Mouse (Mus musculus): ENCODE measurements around the gene Mrtfb. TPM values are rescaled to one million over a fixed set of nuclear protein-coding genes. Genes with fewer than 3 reads are reported as not detected.

The Mrtfb gene
- polyA plus RNA-seq, 1 experiment: 1.8 TPM

DNA sequence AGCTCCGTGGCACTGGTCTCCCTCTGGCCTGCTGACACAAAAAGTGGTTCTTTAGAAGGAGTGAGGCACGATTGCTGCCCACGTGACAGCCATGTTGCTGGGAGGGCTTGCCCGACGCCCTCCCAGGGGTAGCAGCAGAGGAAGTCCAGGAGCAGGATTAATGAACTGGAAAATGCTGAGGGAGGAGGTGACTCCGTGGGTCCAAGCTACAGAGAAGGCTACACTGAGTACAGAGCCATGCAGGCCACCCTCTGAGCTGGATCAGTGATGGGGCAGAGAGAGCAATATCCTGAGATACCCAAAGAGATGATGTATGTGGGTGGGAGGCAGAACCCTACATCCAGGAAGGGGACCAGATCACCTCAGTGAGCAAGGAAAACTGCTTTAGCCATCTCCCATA lies 148.4 kb downstream of the Mrtfb start:
- Histone ChIP-seq H3K27ac (ENCODE audit: control insufficient read depth, insufficient read depth, low read depth, low read length, poor library complexity) (no peak overlapping the region), H3K4me3 (replicated peaks; ENCODE audit: control insufficient read depth, low read depth, low read length) (no peak overlapping the region), H3K4me1 (ENCODE audit: control insufficient read depth, insufficient read depth, low read length) (no peaks in the 10 kb centered on the region)
- TF ChIP-seq POLR2A (IDR thresholded peaks at IDR 0.05; ENCODE audit: borderline replicate concordance, control insufficient read depth, low read depth, low read length) (no peak), CTCF (IDR thresholded peaks at IDR 0.05; ENCODE audit: control insufficient read depth, insufficient read depth, low read length) (no peak)
- WGBS: 88% methylated on average over 6 of the region's 6 CpGs

DNA sequence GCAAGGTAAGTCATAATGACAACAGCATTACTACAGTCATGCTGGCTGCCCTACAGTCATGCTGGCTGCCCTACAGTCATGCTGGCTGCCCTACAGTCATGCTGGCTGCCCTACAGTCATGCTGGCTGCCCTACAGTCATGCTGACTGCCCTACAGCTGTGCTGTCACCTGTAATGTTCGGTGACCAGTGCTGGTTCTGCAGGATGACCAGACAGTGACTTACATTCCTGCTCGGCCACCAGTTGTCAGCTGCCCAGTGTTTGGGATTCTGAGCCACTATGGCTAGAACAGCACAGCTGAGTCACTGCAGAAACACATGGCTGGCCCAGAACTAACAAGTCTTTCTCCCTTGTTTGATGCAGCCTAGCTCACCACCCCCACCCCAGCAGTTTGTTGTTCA lies 149.1 kb downstream of the Mrtfb start:
- TF ChIP-seq POLR2A (IDR thresholded peaks at IDR 0.05; ENCODE audit: borderline replicate concordance, control insufficient read depth, low read depth, low read length) (no peak), CTCF (IDR thresholded peaks at IDR 0.05; ENCODE audit: control insufficient read depth, insufficient read depth, low read length) (no peak)

DNA sequence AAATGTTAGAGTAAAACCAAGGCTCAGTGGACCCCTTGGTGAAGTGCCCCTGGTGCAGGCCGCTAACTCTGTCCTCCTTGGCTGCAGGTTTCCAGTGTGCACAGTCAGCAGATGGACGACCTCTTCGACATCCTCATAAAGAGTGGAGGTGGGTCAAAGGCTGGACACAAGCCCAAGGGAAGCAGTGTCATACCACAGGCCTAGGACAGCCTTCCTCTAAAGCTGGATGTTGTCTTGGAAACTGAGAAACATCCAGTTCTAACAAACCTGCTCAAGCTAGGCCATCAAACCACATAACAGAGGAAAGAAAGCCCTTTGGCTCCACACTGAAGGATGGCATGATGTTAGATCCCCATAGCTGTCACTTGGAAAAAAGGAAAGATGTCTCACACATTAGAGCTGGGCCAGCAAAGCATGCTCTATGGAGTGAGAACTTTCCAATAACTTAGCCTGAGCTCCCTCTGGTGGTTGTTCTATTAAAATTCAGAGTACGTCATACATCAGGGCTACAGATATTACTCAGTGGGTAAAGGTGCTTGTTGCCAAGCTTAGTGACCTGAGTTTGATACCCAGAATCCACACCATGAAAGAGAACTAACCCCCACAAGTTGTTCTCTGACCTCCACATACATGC lies 153.4 kb downstream of the Mrtfb start:
- Histone ChIP-seq H3K27ac (ENCODE audit: control insufficient read depth, insufficient read depth, low read depth, low read length, poor library complexity) (no peak overlapping the region), H3K4me1 (ENCODE audit: control insufficient read depth, insufficient read depth, low read length) (no peaks in the 10 kb centered on the region), H3K4me3 (replicated peaks; ENCODE audit: control insufficient read depth, low read depth, low read length) (no peak overlapping the region)
- 65% methylated on average over 4 of the region's 4 CpGs for WGBS
- TF ChIP-seq CTCF (IDR thresholded peaks at IDR 0.05; ENCODE audit: control insufficient read depth, insufficient read depth, low read length) (no peak), POLR2A (IDR thresholded peaks at IDR 0.05; ENCODE audit: borderline replicate concordance, control insufficient read depth, low read depth, low read length) (no peak)

More for the DNA sequence above, 149.1 kb downstream of the Mrtfb start:
- Histone ChIP-seq H3K4me3 (replicated peaks; ENCODE audit: control insufficient read depth, low read depth, low read length) (no peak overlapping the region), H3K4me1 (ENCODE audit: control insufficient read depth, insufficient read depth, low read length) (no peaks in the 10 kb centered on the region), H3K27ac (ENCODE audit: control insufficient read depth, insufficient read depth, low read depth, low read length, poor library complexity) (no peak overlapping the region)
- WGBS: 84% methylated on average over 2 of the region's 2 CpGs

DNA sequence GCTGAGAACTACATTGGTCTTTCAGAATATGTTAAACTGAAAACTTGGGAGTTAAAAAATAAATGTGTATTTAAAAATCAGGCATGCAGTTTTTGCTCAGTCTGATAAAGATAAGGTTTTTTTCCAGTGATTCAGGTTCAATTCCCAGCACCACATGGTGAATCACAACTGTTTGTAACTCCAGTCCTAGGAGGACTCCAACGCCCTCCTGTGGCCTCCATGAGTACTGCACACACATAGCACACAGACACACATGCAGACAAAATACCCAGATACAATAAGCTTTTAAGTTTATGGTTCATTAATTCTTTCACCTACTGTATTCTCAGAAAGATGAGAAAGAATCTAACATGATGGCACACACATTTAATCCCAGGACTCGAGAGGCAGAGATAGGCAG lies 154.5 kb downstream of the Mrtfb start:
- H3K4me1 ChIP-seq (ENCODE audit: control insufficient read depth, insufficient read depth, low read length): no peaks in the 10 kb centered on the region
- H3K4me3 ChIP-seq (replicated peaks; ENCODE audit: control insufficient read depth, low read depth, low read length): no peak overlapping the region
- 75% methylated on average over 2 of the region's 2 CpGs for WGBS
- TF ChIP-seq CTCF (IDR thresholded peaks at IDR 0.05; ENCODE audit: control insufficient read depth, insufficient read depth, low read length): no peak
- TF ChIP-seq POLR2A (IDR thresholded peaks at IDR 0.05; ENCODE audit: borderline replicate concordance, control insufficient read depth, low read depth, low read length): no peak
- H3K27ac ChIP-seq (ENCODE audit: control insufficient read depth, insufficient read depth, low read depth, low read length, poor library complexity): no peak overlapping the region

DNA sequence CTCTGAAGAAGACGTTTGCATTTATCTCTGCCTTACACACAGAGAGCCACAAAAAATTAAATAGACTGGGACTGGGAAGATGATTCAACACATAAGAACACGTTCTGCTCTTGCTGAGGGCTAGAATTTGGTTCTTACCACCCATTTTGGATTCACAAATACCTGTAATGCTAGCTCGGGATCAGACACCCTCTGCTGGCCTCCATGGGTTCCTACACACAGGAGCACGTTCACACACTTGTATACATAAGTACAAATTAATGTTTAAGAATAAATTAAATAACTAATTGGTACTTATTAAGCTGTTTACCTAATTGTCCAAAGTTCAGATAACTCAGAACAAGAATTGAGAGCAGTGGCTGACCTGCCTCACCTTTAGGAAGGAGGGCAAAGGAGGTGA lies 155.2 kb downstream of the Mrtfb start:
- WGBS: 87% methylated on average over 4 of the region's 4 CpGs
- TF ChIP-seq POLR2A (IDR thresholded peaks at IDR 0.05; ENCODE audit: borderline replicate concordance, control insufficient read depth, low read depth, low read length) (no peak), CTCF (IDR thresholded peaks at IDR 0.05; ENCODE audit: control insufficient read depth, insufficient read depth, low read length) (no peak)
- Histone ChIP-seq H3K4me3 (replicated peaks; ENCODE audit: control insufficient read depth, low read depth, low read length) (no peak overlapping the region), H3K27ac (ENCODE audit: control insufficient read depth, insufficient read depth, low read depth, low read length, poor library complexity) (no peak overlapping the region), H3K4me1 (ENCODE audit: control insufficient read depth, insufficient read depth, low read length) (no peaks in the 10 kb centered on the region)

DNA sequence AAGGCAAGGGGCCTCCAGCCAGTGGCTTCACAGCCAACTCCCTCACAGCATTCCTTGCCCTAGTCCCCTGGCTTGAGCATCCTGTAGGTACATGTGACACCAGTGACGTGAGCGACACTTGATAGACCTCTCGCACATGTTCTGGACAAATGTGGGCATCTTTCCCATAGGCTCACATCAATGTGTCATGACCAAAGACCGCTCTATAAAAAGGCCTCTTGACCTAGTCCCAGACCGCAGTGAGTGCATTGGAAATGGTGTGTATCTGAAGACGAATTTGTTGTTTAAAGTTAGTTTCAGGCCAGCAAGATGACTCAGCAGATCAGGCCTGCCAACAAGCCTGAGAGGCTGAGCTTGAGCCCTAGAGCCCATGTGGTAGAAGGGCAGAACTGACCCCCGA lies 158.3 kb downstream of the Mrtfb start:
- no peak overlapping the region for H3K27ac ChIP-seq (ENCODE audit: control insufficient read depth, insufficient read depth, low read depth, low read length, poor library complexity)
- TF ChIP-seq CTCF (IDR thresholded peaks at IDR 0.05; ENCODE audit: control insufficient read depth, insufficient read depth, low read length) (no peak), POLR2A (IDR thresholded peaks at IDR 0.05; ENCODE audit: borderline replicate concordance, control insufficient read depth, low read depth, low read length) (no peak)
- WGBS: 74% methylated on average over 7 of the region's 7 CpGs
- no peak overlapping the region for H3K4me3 ChIP-seq (replicated peaks; ENCODE audit: control insufficient read depth, low read depth, low read length)
- H3K4me1 ChIP-seq (ENCODE audit: control insufficient read depth, insufficient read depth, low read length): no peaks in the 10 kb centered on the region

DNA sequence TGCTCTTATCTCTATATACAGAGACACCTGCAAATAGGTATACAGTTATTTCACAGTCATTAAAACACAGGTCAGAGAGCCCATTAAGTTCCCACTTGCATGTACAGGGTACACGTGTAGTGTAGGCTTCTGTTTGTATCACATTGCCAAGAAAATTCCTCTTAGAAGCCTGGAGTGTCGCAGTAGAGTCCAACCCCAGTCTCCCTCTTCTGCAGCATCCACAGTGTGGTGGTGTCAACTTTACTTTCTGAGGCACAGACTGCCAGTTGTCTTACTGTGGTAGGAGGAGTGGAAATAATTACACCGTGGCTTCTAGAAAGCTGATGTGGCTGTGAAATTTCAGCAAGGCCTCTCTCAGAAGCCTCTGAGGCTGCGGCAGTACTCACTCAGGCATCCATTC lies 158.7 kb downstream of the Mrtfb start:
- WGBS: 84% methylated on average over 4 of the region's 4 CpGs
- no peaks in the 10 kb centered on the region for H3K4me1 ChIP-seq (ENCODE audit: control insufficient read depth, insufficient read depth, low read length)
- H3K27ac ChIP-seq (ENCODE audit: control insufficient read depth, insufficient read depth, low read depth, low read length, poor library complexity): no peak overlapping the region
- no peak for TF ChIP-seq CTCF (IDR thresholded peaks at IDR 0.05; ENCODE audit: control insufficient read depth, insufficient read depth, low read length)
- no peak for TF ChIP-seq POLR2A (IDR thresholded peaks at IDR 0.05; ENCODE audit: borderline replicate concordance, control insufficient read depth, low read depth, low read length)
- H3K4me3 ChIP-seq (replicated peaks; ENCODE audit: control insufficient read depth, low read depth, low read length): no peak overlapping the region

DNA sequence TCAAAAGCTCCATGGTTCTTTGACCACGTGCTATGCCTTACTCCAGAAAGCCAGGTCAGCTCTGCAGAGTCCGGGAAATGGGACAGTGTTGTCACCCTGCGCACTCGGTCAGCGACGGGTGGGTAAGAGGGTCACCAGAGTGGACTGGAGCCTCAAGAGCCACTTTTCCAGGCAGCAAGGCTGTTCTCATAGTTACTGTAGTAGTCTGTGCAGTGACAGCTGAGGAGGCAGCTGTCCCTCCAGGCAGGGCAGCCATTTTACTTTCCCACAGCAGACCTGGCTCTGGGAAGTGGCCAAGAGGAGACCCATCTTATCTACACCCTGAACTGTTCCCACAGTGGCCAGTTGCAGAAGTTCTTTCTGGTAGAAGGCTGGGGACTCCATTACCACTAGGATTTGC lies 159.2 kb downstream of the Mrtfb start:
- WGBS: 92% methylated on average over 6 of the region's 6 CpGs
- H3K27ac ChIP-seq (ENCODE audit: control insufficient read depth, insufficient read depth, low read depth, low read length, poor library complexity): no peak overlapping the region
- H3K4me1 ChIP-seq (ENCODE audit: control insufficient read depth, insufficient read depth, low read length): no peaks in the 10 kb centered on the region
- TF ChIP-seq CTCF (IDR thresholded peaks at IDR 0.05; ENCODE audit: control insufficient read depth, insufficient read depth, low read length): no peak
- no peak for TF ChIP-seq POLR2A (IDR thresholded peaks at IDR 0.05; ENCODE audit: borderline replicate concordance, control insufficient read depth, low read depth, low read length)
- no peak overlapping the region for H3K4me3 ChIP-seq (replicated peaks; ENCODE audit: control insufficient read depth, low read depth, low read length)

DNA sequence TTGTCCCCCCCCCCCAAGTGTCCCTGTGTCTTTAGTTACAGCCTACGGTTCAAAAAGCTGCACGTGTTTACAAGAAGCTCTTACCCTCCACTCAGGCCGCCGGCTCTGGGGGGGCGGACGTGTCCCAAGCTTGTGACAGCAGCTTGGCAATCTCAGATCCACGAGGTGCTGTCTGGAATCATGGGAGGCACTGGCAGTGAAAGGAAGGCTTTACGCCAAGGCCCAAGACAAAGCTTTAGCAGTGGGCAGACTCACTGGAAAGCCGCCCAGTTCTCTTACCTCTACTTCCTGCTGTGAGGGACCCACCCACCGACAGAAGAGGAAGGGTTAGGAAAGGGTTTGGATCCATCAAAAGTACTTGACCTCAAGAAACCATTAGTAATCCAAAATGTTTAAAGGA lies 160.2 kb downstream of the Mrtfb start:
- TF ChIP-seq CTCF (IDR thresholded peaks at IDR 0.05; ENCODE audit: control insufficient read depth, insufficient read depth, low read length) (no peak), POLR2A (IDR thresholded peaks at IDR 0.05; ENCODE audit: borderline replicate concordance, control insufficient read depth, low read depth, low read length) (no peak)
- Histone ChIP-seq H3K4me3 (replicated peaks; ENCODE audit: control insufficient read depth, low read depth, low read length) (no peak overlapping the region), H3K27ac (ENCODE audit: control insufficient read depth, insufficient read depth, low read depth, low read length, poor library complexity) (no peak overlapping the region), H3K4me1 (ENCODE audit: control insufficient read depth, insufficient read depth, low read length) (no peaks in the 10 kb centered on the region)
- 64% methylated on average over 10 of the region's 10 CpGs for WGBS

Data from bone marrow, adult 2 months (tissue).